Mouse (Mus musculus): ENCODE measurements around the gene Lhfpl1. TPM values are rescaled to one million over a fixed set of nuclear protein-coding genes. Genes with fewer than 3 reads are reported as not detected.

The Lhfpl1 gene
- polyA plus RNA-seq, 1 experiment from 2014 or later = not detected

- Histone ChIP-seq H3K9ac (no peak overlapping the region), H3K4me1 (replicated peaks; ENCODE audit: control insufficient read depth, insufficient read depth, low read length) (no peaks in the 10 kb centered on the region), H3K27me3 (ENCODE audit: control insufficient read depth, insufficient read depth, low read length) (no peaks in the 10 kb centered on the region), H3K36me3 (replicated peaks; ENCODE audit: control insufficient read depth, insufficient read depth) (no peaks in the 10 kb centered on the region), H3K4me3 (replicated peaks; ENCODE audit: low read length) (no peak overlapping the region), H3K27ac (no peak overlapping the region), H3K9me3 (ENCODE audit: control insufficient read depth, low read length) (no peaks in the 10 kb centered on the region), H3K4me2 (replicated peaks) (no peak overlapping the region)
- ATAC-seq (ENCODE audit: low FRiP score) (0 out of 2 replicates have a peak, but pooled peaks have one; percentile 40), DNase-seq (ENCODE audit: low spot score) (peak; percentile 26)
- WGBS = 23% methylated on average over 4 of the region's 4 CpGs
These were observed 77.1 kb downstream of the Lhfpl1 start for GRCm38 (mm10) chrX:145271768-145272167.

GRCm38 (mm10) chrX:145261803-145262202, 87.1 kb downstream of the Lhfpl1 start:
- Histone ChIP-seq H3K4me2 (replicated peaks) (no peak overlapping the region), H3K36me3 (replicated peaks; ENCODE audit: control insufficient read depth, insufficient read depth) (no peaks in the 10 kb centered on the region), H3K27me3 (ENCODE audit: control insufficient read depth, insufficient read depth, low read length) (no peaks in the 10 kb centered on the region), H3K4me1 (replicated peaks; ENCODE audit: control insufficient read depth, insufficient read depth, low read length) (no peaks in the 10 kb centered on the region), H3K4me3 (replicated peaks; ENCODE audit: low read length) (no peak overlapping the region), H3K9ac (no peak overlapping the region), H3K9me3 (ENCODE audit: control insufficient read depth, low read length) (no peaks in the 10 kb centered on the region), H3K27ac (no peak overlapping the region)
- ATAC-seq (ENCODE audit: low FRiP score) = no peak
- 52% methylated on average over 5 of the region's 5 CpGs for WGBS
- DNase-seq (ENCODE audit: low spot score) = no peak

Other genes with a start within 250 kb of the Lhfpl1 start
- gene Amot, start 156.1 kb upstream of the Lhfpl1 start, polyA plus RNA-seq (2014; fragmentation: Nextera tagmentation; extraction: Ambion mirVana) = 10.3 and 11.8 TPM in 2 replicates

Measured in hindbrain, embryonic 14.5 days (tissue).